Mouse (Mus musculus) limb, embryonic 12.5 days (tissue): ENCODE data around the gene Litaf. TPM values are rescaled to one million over a fixed set of nuclear protein-coding genes. Genes with fewer than 3 reads are reported as not detected.

ENCODE experiments used
- ATAC-seq: fragments of 200-750 bp; cut with Nextera tagmentation; 2 replicates; pipeline ENCODE4 v1.8.0; 2017; ENCODE audit warnings: low read depth, moderate TSS enrichment; ENCODE audit not compliant: insufficient number of reproducible peaks, insufficient read depth, low FRiP score, low TSS enrichment
- H3K27ac ChIP-seq: fragments of 300-500 bp; sonication (generic); 2 replicates; pipeline ENCODE4 v1.5.1; 2016; ENCODE audit warnings: mild to moderate bottlenecking, moderate library complexity
- H3K27me3 ChIP-seq: fragments of 300-500 bp; sonication (generic); 2 replicates; pipeline ENCODE4 v1.6.1; 2016; ENCODE audit warnings: mild to moderate bottlenecking, moderate library complexity
- H3K36me3 ChIP-seq: fragments of 300-500 bp; sonication (generic); 2 replicates; pipeline ENCODE4 v1.6.1; 2016; ENCODE audit warnings: mild to moderate bottlenecking, moderate library complexity
- H3K4me1 ChIP-seq: fragments of 300-500 bp; sonication (generic); replicated peaks from 2 replicates; pipeline ENCODE4 v1.6.1; 2016
- H3K4me2 ChIP-seq: fragments of 300-500 bp; sonication (generic); 2 replicates; pipeline ENCODE4 v1.6.1; 2016; ENCODE audit warnings: mild to moderate bottlenecking, moderate library complexity
- H3K4me3 ChIP-seq: fragments of 300-500 bp; sonication (generic); replicated peaks from 2 replicates; pipeline ENCODE4 v1.5.1; 2016; ENCODE audit warnings: mild to moderate bottlenecking
- H3K9ac ChIP-seq: fragments of 300-500 bp; sonication (generic); replicated peaks from 2 replicates; pipeline ENCODE4 v1.6.1; 2016; ENCODE audit warnings: mild to moderate bottlenecking, moderate library complexity
- H3K9me3 ChIP-seq: fragments of 300-500 bp; sonication (generic); 2 replicates; pipeline ENCODE4 v1.6.1; 2016; ENCODE audit warnings: mild to moderate bottlenecking, moderate library complexity
- WGBS: fragments of 180-500 bp; shearing (Covaris S2); methylation state at CpG from one replicate; pipeline ENCODE4 v1.1.7; 2016; 5-methylcytosine and 5-hydroxymethylcytosine counted together
- polyA plus RNA-seq: library from polyadenylated mRNA; unstranded; fragments of >200 nt; fragmentation: Nextera tagmentation; extraction: Ambion mirVana; gene quantifications from 2 replicates; pipeline ENCODE4 v1.2.1, GENCODE M21; 2016

Gene Litaf
- polyA plus RNA-seq, 1 experiment from 2014 or later = 103 TPM

DNA sequence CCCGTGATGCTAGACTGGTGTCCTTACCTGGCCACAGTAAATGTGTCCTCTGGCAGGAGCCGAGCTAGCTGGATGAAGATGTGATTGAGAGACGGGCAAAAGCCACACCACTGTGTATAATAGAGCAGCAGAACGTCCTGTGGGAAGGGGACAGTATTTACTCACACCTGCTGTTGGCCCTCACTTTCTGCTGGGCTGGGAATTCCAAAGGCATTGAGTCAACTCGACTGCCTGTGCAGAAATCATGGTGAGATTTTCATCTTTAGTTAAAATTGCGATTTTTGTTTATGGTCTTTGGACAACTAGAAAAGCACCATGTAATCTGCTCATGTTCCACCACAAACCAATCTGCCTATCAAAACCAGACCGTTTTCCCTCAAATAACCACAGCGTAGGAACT is 18.2 kb upstream of the Litaf start:
- Histone ChIP-seq H3K4me2 (no peak overlapping the region), H3K4me1 (no peaks in the 10 kb centered on the region), H3K27ac (no peak overlapping the region), H3K9ac (no peak overlapping the region), H3K9me3 (no peaks in the 10 kb centered on the region), H3K36me3 (peaks cover 95% of the 10 kb centered on the region), H3K27me3 (no peaks in the 10 kb centered on the region), H3K4me3 (no peak overlapping the region)
- ATAC-seq = no peak
- 92% methylated on average over 8 of the region's 8 CpGs for WGBS

DNA sequence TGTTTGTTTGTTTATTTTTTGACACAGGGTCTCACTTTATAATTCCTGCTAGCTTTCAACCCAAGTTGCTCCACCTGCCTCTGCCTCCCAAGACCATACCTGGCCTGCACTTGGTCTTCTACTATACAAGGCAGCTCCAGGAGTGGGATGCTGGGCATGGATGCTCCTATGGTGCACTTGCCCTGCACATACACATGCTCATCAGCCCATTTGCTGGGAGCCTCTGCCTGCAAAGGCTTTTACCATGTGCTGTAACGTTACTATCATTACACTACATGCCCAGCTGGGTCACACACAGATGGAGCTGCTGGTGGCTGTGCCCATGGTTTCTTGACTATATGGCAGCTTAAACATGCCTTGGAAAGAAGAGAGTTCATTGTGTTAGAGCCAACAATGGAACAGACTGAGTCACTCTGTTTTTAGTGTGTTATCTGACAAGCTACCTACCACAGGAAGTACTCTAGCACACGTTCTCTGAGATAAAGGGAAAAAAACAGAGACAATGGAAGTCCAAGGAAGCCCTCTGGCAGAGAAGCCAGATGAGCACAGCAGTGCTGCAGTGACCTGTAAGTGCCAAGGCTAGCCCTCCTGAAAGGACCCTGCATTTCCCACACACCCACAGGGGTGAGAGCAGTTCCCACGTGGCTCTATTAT is 12.4 kb upstream of the Litaf start:
- peaks cover 88% of the 10 kb centered on the region for H3K36me3 ChIP-seq
- no peak overlapping the region for H3K4me3 ChIP-seq
- no peaks in the 10 kb centered on the region for H3K4me1 ChIP-seq
- 87% methylated on average over 3 of the region's 3 CpGs for WGBS
- no peak overlapping the region for H3K9ac ChIP-seq
- H3K27ac ChIP-seq = no peak overlapping the region
- no peaks in the 10 kb centered on the region for H3K27me3 ChIP-seq
- no peak for ATAC-seq
- no peak overlapping the region for H3K4me2 ChIP-seq
- H3K9me3 ChIP-seq = no peaks in the 10 kb centered on the region

DNA sequence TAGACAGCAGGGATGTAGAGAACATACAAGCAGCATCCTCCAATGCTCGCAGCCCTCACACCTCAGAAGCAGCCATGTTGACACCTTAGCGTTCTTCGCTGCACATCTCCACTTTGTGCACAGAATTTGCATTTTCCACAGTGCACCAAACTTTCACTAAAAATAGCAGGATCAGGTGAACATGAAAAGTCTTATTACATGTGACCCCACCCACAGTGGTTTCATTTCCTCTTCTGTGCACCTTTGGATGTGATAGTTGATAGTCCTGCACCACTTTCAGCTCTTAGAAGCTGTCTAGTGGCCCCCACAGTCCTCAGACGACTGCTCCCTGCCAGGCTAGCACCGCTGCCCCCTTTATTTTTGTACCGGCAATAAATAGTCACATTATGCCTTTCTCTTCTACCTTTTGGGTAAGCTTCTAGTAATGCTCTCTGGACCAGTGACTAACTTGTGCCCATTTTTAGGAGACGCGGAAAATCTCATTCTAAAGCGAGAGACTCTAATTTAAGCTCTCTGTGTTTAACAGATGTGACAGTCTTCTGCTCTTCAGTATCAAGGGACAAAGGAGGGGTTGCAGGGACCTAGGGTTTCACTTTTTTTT is 11.7 kb upstream of the Litaf start:
- no peak overlapping the region for H3K9ac ChIP-seq
- H3K27me3 ChIP-seq = no peaks in the 10 kb centered on the region
- H3K9me3 ChIP-seq = no peaks in the 10 kb centered on the region
- H3K36me3 ChIP-seq = peaks cover 88% of the 10 kb centered on the region
- no peak for ATAC-seq
- H3K27ac ChIP-seq = no peak overlapping the region
- 93% methylated on average over 9 of the region's 9 CpGs for WGBS
- peaks cover 2% of the 10 kb centered on the region; the same call in 1 of the 2 replicates for H3K4me1 ChIP-seq
- no peak overlapping the region for H3K4me2 ChIP-seq
- H3K4me3 ChIP-seq = no peak overlapping the region

DNA sequence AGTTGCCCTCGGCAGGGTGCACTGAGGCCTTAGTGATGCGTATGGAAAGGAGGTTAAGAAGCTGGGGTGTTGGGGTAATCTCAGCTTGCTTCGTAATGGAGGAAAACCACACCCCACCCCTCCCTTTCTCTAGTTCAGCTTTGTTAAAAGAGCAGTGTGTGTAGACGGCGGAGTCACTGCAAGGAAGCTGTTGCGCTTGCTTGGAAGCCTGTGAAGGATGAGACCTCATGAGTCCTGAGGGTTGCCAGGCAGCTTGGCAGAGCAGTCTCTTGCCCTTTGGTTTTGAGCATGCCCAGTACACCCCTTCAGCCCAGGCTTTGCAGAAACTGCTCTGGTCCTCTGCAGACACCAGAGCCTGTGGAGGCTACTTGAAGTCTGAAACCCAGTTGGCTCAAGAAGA is 7.1 kb upstream of the Litaf start:
- Histone ChIP-seq H3K4me2 (no peak overlapping the region), H3K36me3 (peaks cover 81% of the 10 kb centered on the region), H3K4me3 (no peak overlapping the region), H3K27ac (no peak overlapping the region), H3K4me1 (peaks cover 31% of the 10 kb centered on the region), H3K9ac (no peak overlapping the region), H3K27me3 (no peaks in the 10 kb centered on the region), H3K9me3 (no peaks in the 10 kb centered on the region)
- no peak for ATAC-seq
- 90% methylated on average over 6 of the region's 6 CpGs for whole genome bisulfite sequencing

DNA sequence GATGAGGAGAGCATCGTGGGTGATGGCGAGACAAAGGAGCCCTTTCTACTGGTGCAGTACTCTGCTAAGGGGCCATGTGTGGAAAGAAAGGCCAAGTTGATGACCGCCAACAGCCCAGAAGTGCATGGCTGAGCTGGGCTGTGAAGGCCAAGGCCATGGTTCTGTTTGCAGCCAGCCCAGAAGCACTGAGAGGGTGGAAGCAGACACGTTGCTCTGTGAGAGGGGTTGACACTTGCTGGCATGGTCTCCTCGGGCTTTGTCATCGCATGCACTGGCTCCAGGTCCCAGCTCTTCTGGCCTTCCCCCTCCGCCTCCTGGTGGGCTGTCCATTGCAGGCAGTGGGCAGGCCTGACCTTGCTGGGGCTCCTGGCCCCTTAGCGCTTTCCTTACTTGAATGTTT is 6.5 kb upstream of the Litaf start:
- H3K4me1 ChIP-seq = peaks cover 37% of the 10 kb centered on the region
- H3K36me3 ChIP-seq = peaks cover 81% of the 10 kb centered on the region
- no peaks in the 10 kb centered on the region for H3K27me3 ChIP-seq
- H3K9ac ChIP-seq = no peak overlapping the region
- H3K4me2 ChIP-seq = no peak overlapping the region
- 0 out of 2 replicates have a peak overlapping the region, but pooled peaks have one; percentile 45 for H3K27ac ChIP-seq
- no peak for ATAC-seq
- no peak overlapping the region for H3K4me3 ChIP-seq
- H3K9me3 ChIP-seq = no peaks in the 10 kb centered on the region
- 90% methylated on average over 8 of the region's 8 CpGs for WGBS

DNA sequence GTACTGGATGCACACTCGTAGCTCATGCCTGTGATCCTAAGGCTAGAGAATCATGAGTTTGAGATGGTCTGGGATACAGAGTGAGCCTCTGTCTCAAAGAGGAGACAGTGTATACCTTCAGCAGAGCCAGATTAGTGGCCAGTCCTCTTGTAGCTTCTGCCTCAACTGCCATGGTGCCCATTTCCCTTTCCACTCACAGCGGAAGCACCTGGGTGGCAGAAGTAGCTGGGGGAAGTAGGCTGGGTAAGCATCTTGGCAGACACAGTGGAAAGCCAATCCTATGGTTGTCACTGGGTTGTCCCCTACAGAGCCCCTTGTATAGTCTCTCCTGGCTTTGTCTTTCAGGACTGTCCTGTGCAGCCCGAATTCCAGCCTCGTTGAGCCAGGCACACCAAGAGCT is 5.9 kb upstream of the Litaf start:
- Histone ChIP-seq H3K27me3 (no peaks in the 10 kb centered on the region), H3K4me1 (peaks cover 40% of the 10 kb centered on the region), H3K4me2 (no peak overlapping the region), H3K9ac (no peak overlapping the region), H3K4me3 (no peak overlapping the region), H3K27ac (no peak overlapping the region), H3K36me3 (peaks cover 80% of the 10 kb centered on the region), H3K9me3 (no peaks in the 10 kb centered on the region)
- no peak for ATAC-seq
- 89% methylated on average over 4 of the region's 4 CpGs for WGBS

DNA sequence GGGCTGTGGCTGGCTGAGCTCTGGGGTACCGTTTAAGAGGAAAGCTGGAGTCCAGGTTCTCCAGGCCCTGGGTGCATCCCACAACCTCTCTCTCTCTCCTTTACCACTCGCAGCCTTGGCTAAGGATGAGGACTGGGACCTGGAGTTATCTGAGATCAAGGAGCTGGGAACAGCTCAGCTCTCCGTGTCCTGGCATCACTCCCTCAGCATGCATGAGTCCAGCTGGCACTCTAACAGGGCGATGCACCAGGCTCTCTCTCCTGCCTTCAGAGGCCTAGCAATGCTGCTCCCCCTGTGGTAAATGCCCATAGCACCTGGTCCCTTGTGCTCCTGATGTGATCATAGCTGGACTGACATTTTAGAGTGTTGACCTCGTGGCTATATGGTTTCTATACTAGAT is 5.2 kb upstream of the Litaf start:
- WGBS = 84% methylated on average over 5 of the region's 5 CpGs
- Histone ChIP-seq H3K36me3 (peaks cover 72% of the 10 kb centered on the region), H3K4me1 (peaks cover 40% of the 10 kb centered on the region), H3K4me3 (no peak overlapping the region), H3K4me2 (no peak overlapping the region), H3K27ac (no peak overlapping the region), H3K9me3 (no peaks in the 10 kb centered on the region), H3K9ac (no peak overlapping the region), H3K27me3 (no peaks in the 10 kb centered on the region)
- no peak for ATAC-seq

DNA sequence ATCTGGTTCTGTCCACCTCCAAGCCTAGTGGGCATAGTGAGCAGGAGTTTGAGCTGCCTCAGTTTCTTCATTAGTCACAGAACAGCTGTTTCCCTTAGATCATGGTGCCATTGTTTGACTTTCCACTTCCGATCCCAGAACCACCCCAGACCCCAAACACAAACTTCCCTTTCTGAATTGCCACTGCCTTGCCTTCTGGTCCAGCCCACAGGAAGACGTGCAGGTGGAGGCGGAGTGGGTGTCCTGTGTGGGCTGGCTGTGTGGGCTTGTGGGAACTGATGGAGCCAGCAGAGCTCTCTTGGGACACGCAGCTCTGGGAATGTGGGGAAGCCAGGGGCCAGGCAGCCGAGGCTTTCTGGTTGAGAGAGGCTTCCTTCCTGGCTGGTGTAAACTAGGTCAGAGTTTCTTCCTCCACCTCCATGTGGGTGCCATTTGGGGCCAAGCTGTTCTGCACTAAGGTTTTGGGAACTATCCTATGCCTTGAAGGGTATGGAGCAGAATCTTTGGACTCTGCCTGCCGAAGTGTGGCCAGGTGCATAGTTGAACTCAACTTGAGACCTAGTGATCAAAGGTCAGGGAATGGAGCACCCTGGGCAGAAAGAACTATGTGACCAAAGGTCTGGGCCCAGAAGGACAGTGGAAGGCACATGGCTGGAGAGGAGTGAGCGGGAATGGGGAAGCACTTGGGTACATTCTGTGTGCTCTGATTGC is 3.9 kb upstream of the Litaf start:
- Histone ChIP-seq H3K36me3 (peaks cover 59% of the 10 kb centered on the region), H3K4me3 (0 out of 2 replicates have a peak overlapping the region, but pooled peaks have one; percentile 1), H3K27ac (0 out of 2 replicates have a peak overlapping the region, but pooled peaks have one; percentile 35), H3K4me2 (0 out of 2 replicates have a peak overlapping the region, but pooled peaks have one; percentile 74), H3K4me1 (peaks cover 49% of the 10 kb centered on the region), H3K27me3 (no peaks in the 10 kb centered on the region), H3K9me3 (no peaks in the 10 kb centered on the region), H3K9ac (no peak overlapping the region)
- WGBS = 79% methylated on average over 7 of the region's 7 CpGs
- ATAC-seq = no peak

DNA sequence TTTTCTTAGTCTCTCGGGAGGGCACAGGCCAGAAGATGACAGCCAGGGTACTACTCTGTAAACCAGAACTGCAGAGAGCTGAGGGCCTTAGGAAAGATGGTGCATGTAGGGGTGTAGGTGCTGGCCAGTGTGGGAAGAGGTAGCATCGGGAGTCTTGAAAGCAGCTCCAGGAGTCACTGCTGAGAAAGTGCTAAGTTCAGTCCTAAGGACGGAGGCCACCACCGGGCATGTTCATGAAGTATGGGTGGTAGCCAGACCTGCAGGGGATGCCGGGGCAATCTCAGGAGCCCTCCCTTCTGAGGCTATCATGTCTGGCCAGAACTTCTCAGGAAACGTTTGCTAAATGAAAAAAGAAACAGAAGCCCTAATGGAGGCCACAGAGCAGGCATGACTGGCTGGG is 3.3 kb upstream of the Litaf start:
- Histone ChIP-seq H3K4me1 (peaks cover 52% of the 10 kb centered on the region), H3K9me3 (no peaks in the 10 kb centered on the region), H3K27ac (no peak overlapping the region), H3K4me2 (peak overlapping the region; percentile 74), H3K4me3 (0 out of 2 replicates have a peak overlapping the region, but pooled peaks have one; percentile 1), H3K36me3 (peaks cover 53% of the 10 kb centered on the region), H3K27me3 (no peaks in the 10 kb centered on the region), H3K9ac (no peak overlapping the region)
- no peak for ATAC-seq
- 76% methylated on average over 6 of the region's 6 CpGs for WGBS

DNA sequence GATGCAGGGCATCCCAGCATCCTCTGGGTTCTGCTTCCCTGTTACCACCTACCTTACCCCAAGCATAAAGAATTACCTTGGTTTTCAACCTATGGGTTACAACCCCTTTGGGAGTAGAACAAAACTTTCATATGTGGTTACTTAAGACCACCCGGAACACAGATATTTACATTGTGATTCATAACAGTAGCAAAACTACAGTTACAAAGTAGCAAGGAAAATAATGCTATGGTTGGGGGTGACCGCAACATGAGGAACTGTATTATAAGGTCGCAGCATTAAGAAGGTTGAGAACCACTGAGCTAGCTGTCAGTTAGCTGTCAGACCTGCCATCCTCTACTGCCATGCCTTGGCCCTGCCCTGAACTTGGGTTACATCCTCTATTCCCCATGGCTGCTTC is 2.7 kb upstream of the Litaf start:
- no peak for ATAC-seq
- no peak overlapping the region for H3K4me3 ChIP-seq
- H3K9me3 ChIP-seq = no peaks in the 10 kb centered on the region
- peaks cover 47% of the 10 kb centered on the region for H3K36me3 ChIP-seq
- peaks cover 53% of the 10 kb centered on the region for H3K4me1 ChIP-seq
- no peak overlapping the region for H3K9ac ChIP-seq
- no peak overlapping the region for H3K27ac ChIP-seq
- WGBS = 89% methylated on average over 3 of the region's 3 CpGs
- H3K4me2 ChIP-seq = peak overlapping the region; percentile 74
- H3K27me3 ChIP-seq = no peaks in the 10 kb centered on the region

DNA sequence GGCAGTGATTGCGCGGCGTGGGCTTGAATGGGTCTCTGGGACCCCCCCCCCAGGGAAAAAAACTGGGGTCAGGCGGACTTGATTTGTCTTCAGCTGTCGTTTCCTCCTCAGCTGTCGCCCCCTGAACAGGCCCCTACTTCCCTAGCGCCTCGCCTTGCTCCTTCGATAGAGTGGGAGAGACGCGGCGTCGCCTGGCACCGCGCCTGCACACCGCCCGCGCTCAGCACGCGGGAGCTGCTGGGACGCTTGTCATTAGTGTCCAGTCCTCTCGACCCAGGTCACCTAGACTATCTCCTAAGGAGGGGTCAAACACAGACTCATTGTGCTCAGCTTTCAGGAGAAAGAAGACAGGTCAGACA is 855 bp upstream of the Litaf start:
- peak overlapping the region; percentile 74 for H3K4me2 ChIP-seq
- H3K9me3 ChIP-seq = no peaks in the 10 kb centered on the region
- peak overlapping the region; percentile 82 for H3K4me3 ChIP-seq
- ATAC-seq = no peak
- peak overlapping the region; percentile 95 for H3K27ac ChIP-seq
- H3K27me3 ChIP-seq = no peaks in the 10 kb centered on the region
- peaks cover 57% of the 10 kb centered on the region for H3K4me1 ChIP-seq
- 1% methylated on average over 22 of the region's 22 CpGs for WGBS
- peaks cover 29% of the 10 kb centered on the region for H3K36me3 ChIP-seq
- H3K9ac ChIP-seq = peak overlapping the region; percentile 97
